Mouse (Mus musculus) intestine, postnatal 0 days (tissue): ENCODE data around the gene Kcnma1. TPM values are rescaled to one million over a fixed set of nuclear protein-coding genes. Genes with fewer than 3 reads are reported as not detected.

Source experiments
- ATAC-seq: fragments of 200-750 bp; cut with Nextera tagmentation; 2 replicates; pipeline ENCODE4 v1.8.0; 2017; ENCODE audit warnings: mild to moderate bottlenecking, moderate TSS enrichment, moderate library complexity
- H3K27ac ChIP-seq: fragments of 300-500 bp; sonication (generic); 2 replicates; pipeline ENCODE4 v1.5.1; 2014; ENCODE audit warnings: mild to moderate bottlenecking, low read depth, low read length, moderate library complexity
- H3K27me3 ChIP-seq: fragments of 300-500 bp; sonication (generic); replicated peaks from 2 replicates; pipeline ENCODE4 v1.6.1; 2014; ENCODE audit warnings: low read length, mixed read lengths; ENCODE audit not compliant: control insufficient read depth, insufficient read depth
- H3K36me3 ChIP-seq: fragments of 300-500 bp; sonication (generic); 2 replicates; pipeline ENCODE4 v1.6.1; 2014; ENCODE audit warnings: mild to moderate bottlenecking, moderate library complexity; ENCODE audit not compliant: control insufficient read depth, insufficient read depth
- H3K4me1 ChIP-seq: fragments of 300-500 bp; sonication (generic); replicated peaks from 2 replicates; pipeline ENCODE4 v1.6.1; 2014; ENCODE audit warnings: antibody characterized with exemption, low read length, mixed read lengths; ENCODE audit not compliant: control insufficient read depth, insufficient read depth
- H3K4me2 ChIP-seq: fragments of 300-500 bp; sonication (generic); replicated peaks from 2 replicates; pipeline ENCODE4 v1.6.1; 2014; ENCODE audit warnings: low read depth, mild to moderate bottlenecking, moderate library complexity
- H3K4me3 ChIP-seq: fragments of 300-500 bp; sonication (generic); 2 replicates; pipeline ENCODE4 v1.5.1; 2014; ENCODE audit warnings: low read depth, low read length
- H3K9ac ChIP-seq: fragments of 300-500 bp; sonication (generic); 2 replicates; pipeline ENCODE4 v1.6.1; 2014; ENCODE audit warnings: mild to moderate bottlenecking, low read depth, low read length
- H3K9me3 ChIP-seq: fragments of 300-500 bp; sonication (generic); 2 replicates; pipeline ENCODE4 v1.6.1; 2016; ENCODE audit warnings: mixed run types; ENCODE audit not compliant: control insufficient read depth
- CTCF ChIP-seq: sonication (generic); IDR thresholded peaks from 2 replicates; pipeline ENCODE4 v1.5.1; 2016; ENCODE audit warnings: low read depth, mild to moderate bottlenecking, control low read depth, antibody characterized with exemption, moderate library complexity
- WGBS: fragments of 180-500 bp; shearing (Covaris S2); extraction: QIAGEN DNeasy Blood & Tissue Kit; methylation state at CpG from one replicate; pipeline ENCODE4 v1.1.7; 2014; 5-methylcytosine and 5-hydroxymethylcytosine counted together
- polyA plus RNA-seq: library from polyadenylated mRNA; unstranded; fragments of >200 nt; fragmentation: Nextera tagmentation; extraction: Ambion mirVana; gene quantifications from 2 replicates; pipeline ENCODE4 v1.2.1, GENCODE M21; 2015

Kcnma1 gene
- polyA plus RNA-seq, 1 experiment from 2014 or later: 6.7 TPM

GRCm38 (mm10) chr14:23573385-23573784 is 440.9 kb downstream of the Kcnma1 start:
- no peak overlapping the region for H3K9ac ChIP-seq
- no peaks in the 10 kb centered on the region for H3K27me3 ChIP-seq
- no peak for TF ChIP-seq CTCF
- no peak for ATAC-seq
- H3K9me3 ChIP-seq: no peaks in the 10 kb centered on the region
- 46% methylated on average over 3 of the region's 3 CpGs for WGBS
- H3K4me2 ChIP-seq: no peak overlapping the region
- H3K27ac ChIP-seq: no peak overlapping the region
- no peak overlapping the region for H3K4me3 ChIP-seq
- H3K4me1 ChIP-seq: no peaks in the 10 kb centered on the region
- H3K36me3 ChIP-seq: no peaks in the 10 kb centered on the region

GRCm38 (mm10) chr14:23572778-23573177 is 441.5 kb downstream of the Kcnma1 start:
- no peak overlapping the region for H3K9ac ChIP-seq
- H3K27me3 ChIP-seq: no peaks in the 10 kb centered on the region
- ATAC-seq: no peak
- H3K9me3 ChIP-seq: no peaks in the 10 kb centered on the region
- no peaks in the 10 kb centered on the region for H3K4me1 ChIP-seq
- no peak overlapping the region for H3K27ac ChIP-seq
- WGBS: 66% methylated on average over 1 of the region's 1 CpGs
- H3K4me3 ChIP-seq: no peak overlapping the region
- no peak overlapping the region for H3K4me2 ChIP-seq
- no peak for TF ChIP-seq CTCF
- H3K36me3 ChIP-seq: no peaks in the 10 kb centered on the region

- H3K36me3 ChIP-seq: no peaks in the 10 kb centered on the region
- no peak overlapping the region for H3K9ac ChIP-seq
- no peak for ATAC-seq
- H3K27me3 ChIP-seq: no peaks in the 10 kb centered on the region
- H3K4me1 ChIP-seq: no peaks in the 10 kb centered on the region
- no peak for TF ChIP-seq CTCF
- H3K4me2 ChIP-seq: no peak overlapping the region
- no peaks in the 10 kb centered on the region for H3K9me3 ChIP-seq
- H3K27ac ChIP-seq: no peak overlapping the region
- WGBS: 54% methylated on average over 1 of the region's 1 CpGs
- H3K4me3 ChIP-seq: no peak overlapping the region
Observed at GRCm38 (mm10) chr14:23570251-23570650, 444.0 kb downstream of the Kcnma1 start.

GRCm38 (mm10) chr14:23565931-23566330 is 448.4 kb downstream of the Kcnma1 start:
- H3K4me2 ChIP-seq: no peak overlapping the region
- no peaks in the 10 kb centered on the region for H3K27me3 ChIP-seq
- no peak overlapping the region for H3K27ac ChIP-seq
- no peaks in the 10 kb centered on the region for H3K4me1 ChIP-seq
- H3K4me3 ChIP-seq: no peak overlapping the region
- TF ChIP-seq CTCF: no peak
- H3K36me3 ChIP-seq: no peaks in the 10 kb centered on the region
- no peak for ATAC-seq
- 90% methylated on average over 3 of the region's 3 CpGs for WGBS
- H3K9ac ChIP-seq: no peak overlapping the region
- no peaks in the 10 kb centered on the region for H3K9me3 ChIP-seq

GRCm38 (mm10) chr14:23564474-23564873 is 449.8 kb downstream of the Kcnma1 start:
- H3K27me3 ChIP-seq: no peaks in the 10 kb centered on the region
- H3K27ac ChIP-seq: no peak overlapping the region
- H3K4me3 ChIP-seq: no peak overlapping the region
- WGBS: 58% methylated on average over 7 of the region's 7 CpGs
- no peak for ATAC-seq
- H3K36me3 ChIP-seq: no peaks in the 10 kb centered on the region
- no peaks in the 10 kb centered on the region for H3K9me3 ChIP-seq
- no peak for TF ChIP-seq CTCF
- H3K4me1 ChIP-seq: no peaks in the 10 kb centered on the region
- no peak overlapping the region for H3K9ac ChIP-seq
- no peak overlapping the region for H3K4me2 ChIP-seq

GRCm38 (mm10) chr14:23563180-23563579 is 451.1 kb downstream of the Kcnma1 start:
- no peaks in the 10 kb centered on the region for H3K4me1 ChIP-seq
- no peak overlapping the region for H3K4me2 ChIP-seq
- no peak overlapping the region for H3K27ac ChIP-seq
- no peaks in the 10 kb centered on the region for H3K9me3 ChIP-seq
- no peak for TF ChIP-seq CTCF
- ATAC-seq: no peak
- H3K4me3 ChIP-seq: no peak overlapping the region
- 81% methylated on average over 2 of the region's 2 CpGs for WGBS
- H3K9ac ChIP-seq: no peak overlapping the region
- H3K36me3 ChIP-seq: no peaks in the 10 kb centered on the region
- H3K27me3 ChIP-seq: no peaks in the 10 kb centered on the region

- ATAC-seq: no peak
- H3K9ac ChIP-seq: no peak overlapping the region
- no peak overlapping the region for H3K27ac ChIP-seq
- WGBS: 62% methylated on average over 2 of the region's 2 CpGs
- no peaks in the 10 kb centered on the region for H3K4me1 ChIP-seq
- no peak for TF ChIP-seq CTCF
- H3K27me3 ChIP-seq: no peaks in the 10 kb centered on the region
- no peaks in the 10 kb centered on the region for H3K36me3 ChIP-seq
- no peak overlapping the region for H3K4me3 ChIP-seq
- no peak overlapping the region for H3K4me2 ChIP-seq
- H3K9me3 ChIP-seq: no peaks in the 10 kb centered on the region
Observed at GRCm38 (mm10) chr14:23555647-23556046, 458.6 kb downstream of the Kcnma1 start.
